Mouse (Mus musculus) B cell, adult 2 months (primary cell): ENCODE data around the gene Stk40.

Experiments
- DNase-seq, 2 experiments: peaks; one replicate each; pipeline ENCODE4 v3.0.0; 2022

Stk40 gene

GRCm38 (mm10) chr4:126099365-126099764, 4.4 kb upstream of the Stk40 start:
- DNase-seq: no peak

- no peak for DNase-seq
Measured at GRCm38 (mm10) chr4:126100764-126101163, 3.0 kb upstream of the Stk40 start.

DNA sequence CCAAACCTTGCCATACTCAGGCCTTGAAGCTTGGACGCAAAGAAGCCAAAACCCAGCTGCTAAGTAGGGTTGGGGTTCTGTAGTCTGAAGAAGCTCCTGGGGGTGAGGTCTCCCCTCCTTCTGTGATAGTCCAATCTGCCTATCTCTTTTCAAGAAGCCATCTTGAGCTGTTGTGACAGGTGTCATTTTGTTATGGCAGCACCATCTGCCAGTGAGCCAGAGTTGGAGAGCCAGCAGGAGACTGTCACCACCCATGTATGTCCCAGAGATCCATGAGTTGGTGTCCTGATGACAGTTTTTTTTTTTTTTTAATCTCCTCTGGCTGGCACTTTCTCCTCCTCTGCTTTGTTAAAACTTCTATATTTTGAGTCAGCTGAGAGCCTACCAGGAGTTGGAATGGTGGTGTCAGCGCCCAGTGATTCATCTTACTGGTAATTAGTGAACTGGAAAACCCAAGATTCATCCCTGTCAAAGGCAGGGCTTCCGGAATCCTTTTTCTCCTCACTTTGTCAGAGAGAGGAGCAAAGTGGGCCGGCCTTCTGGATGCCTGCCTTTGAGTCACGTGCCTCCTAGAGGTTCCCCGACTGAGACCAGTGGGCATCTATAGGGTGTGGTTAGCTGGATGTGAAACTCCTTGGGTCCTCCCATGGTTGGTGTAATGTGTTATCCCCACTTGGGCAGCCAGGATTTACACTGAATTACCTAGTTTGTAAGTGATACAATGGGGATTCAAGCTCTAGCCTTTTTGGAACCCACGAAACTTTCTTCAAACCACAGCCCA, 1.5 kb upstream of the Stk40 start:
- DNase-seq: no peak

GRCm38 (mm10) chr4:126103057-126103581, 638 bp upstream of the Stk40 start:
- DNase-seq: peak; percentile 43 to 51

- DNase-seq: peak; percentile 58 to 63
Measured at GRCm38 (mm10) chr4:126104261-126105075, 711 bp downstream of the Stk40 start.

DNA sequence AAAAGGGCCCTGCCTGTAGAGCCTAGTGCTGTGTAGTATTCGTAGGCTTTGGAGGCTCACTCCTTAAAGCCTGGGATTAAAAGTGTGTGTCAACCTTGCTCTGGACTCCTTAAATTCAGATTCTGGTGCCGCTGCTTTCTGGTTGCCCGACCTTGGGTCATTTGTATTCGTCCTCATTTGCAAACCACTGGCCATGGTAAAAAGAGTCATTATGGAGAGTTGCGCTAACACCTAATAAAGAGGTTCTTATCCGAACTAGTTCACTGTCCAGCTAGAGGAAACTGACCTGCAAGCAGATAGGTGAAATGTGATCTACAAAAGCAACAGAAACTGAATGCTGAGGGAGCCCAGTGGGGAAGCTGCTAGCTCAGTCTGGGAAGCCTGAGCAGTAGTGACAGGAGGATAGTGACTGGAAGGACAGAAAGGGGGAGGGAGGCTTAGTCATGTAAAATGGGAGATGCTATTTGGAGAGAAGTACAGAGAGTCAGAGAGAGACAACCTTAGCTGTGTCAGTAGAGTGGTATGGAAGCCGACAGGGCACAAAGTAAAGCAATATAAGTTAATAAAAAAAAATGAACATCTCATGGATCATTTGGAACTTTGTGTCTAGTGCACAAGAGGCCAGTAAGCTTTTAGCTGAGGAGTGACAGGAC, 1.5 kb downstream of the Stk40 start:
- DNase-seq: no peak

DNA sequence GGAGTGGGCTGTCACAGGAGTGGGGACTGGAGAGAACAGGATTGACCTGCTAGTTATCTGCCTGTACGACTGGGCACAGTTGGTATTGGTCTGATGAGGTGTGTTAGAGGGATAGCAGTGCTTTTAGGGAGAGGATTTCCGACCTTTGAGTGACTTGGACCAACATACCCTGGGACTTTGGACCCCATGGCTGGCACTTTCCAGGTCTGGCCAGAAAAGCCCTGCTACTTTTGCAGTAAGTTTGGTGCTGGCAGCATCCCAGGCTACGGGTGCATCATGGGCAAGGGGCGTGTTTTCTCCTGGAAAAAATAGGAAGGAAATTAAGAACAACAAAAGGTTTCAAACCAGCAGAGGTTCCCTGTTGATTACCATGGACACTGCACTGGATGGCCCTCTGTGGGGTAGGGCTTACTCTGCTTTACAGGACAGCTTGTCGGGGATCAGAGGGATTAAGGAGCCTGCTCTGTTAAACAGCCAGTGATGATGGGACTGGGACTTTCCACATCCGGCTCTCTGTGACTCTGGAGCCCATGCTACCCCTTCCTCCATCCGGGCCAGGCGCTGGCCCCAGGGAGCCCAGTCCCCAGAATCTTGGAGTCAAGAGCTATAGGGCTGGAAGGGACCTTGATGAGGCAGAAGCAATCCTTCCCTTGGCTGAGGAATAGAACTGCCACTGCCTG, 4.4 kb downstream of the Stk40 start:
- DNase-seq: no peak

- peak in 1 of 2 experiments; percentile 6 for DNase-seq
Measured at GRCm38 (mm10) chr4:126109613-126110373, 6.0 kb downstream of the Stk40 start.

DNA sequence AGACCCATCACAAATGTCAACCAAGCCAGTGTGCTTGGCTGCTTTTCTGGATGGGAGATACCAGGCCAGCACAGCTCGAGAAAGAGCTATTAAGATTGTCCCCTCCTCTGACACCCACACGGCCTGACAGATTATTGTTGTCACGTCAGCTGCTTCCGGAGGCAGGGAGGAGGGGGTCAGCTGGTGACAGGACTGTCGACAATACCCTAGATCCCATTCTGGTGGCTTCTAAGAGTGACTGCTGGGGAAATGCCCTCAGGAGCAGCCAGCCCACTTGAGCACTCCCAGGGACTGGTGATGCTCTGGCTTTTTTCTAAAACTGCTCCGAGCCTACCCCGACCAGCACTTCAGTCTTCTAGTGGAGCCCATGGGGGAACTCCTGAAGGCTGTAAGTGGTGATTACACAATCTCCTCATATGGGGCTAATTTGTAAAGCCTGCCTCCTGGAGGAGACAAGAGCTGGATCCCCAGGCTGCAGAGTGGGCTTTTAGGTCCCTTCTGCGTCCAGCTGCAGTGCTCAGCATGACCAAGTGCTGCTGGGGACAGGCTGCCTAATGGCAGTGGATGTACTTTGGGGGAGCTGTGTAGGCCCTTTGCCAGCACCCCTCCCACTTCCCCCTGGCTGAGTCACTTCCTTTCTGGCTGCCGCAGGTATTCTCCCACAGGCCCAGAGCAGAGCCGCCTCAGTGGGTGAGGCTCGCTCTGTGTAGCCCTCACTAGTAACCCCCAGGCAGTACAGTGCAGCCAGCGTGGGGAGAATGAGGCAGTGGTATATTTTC, 6.8 kb downstream of the Stk40 start:
- DNase-seq: peak; percentile 84 to 88

- no peak for DNase-seq
Measured at GRCm38 (mm10) chr4:126111153-126111549, 7.4 kb downstream of the Stk40 start.

- no peak for DNase-seq
Measured at GRCm38 (mm10) chr4:126113243-126113642, 9.5 kb downstream of the Stk40 start.

DNA sequence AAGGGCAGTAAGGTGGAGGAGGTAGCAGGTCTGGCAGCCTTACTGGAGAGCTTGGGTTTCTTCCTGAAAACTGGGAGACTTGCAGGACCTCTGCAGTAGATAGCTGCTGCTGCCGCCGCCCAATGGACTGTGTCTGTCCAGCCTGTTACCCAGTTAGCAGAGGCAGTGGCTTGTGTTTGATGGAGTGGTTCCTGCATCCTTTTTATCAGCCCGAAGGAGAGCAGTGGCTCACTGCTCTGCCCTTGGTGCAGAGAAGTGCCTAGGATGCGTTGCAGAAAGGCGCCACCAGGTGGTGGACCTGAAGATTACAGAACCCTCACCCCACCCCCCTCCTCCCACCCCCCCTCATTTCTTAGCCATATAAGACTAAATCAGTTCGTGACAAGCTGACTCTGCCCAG, 10.2 kb downstream of the Stk40 start:
- DNase-seq: peak; percentile 83 to 84

GRCm38 (mm10) chr4:126115411-126115810, 11.7 kb downstream of the Stk40 start:
- DNase-seq: no peak

DNA sequence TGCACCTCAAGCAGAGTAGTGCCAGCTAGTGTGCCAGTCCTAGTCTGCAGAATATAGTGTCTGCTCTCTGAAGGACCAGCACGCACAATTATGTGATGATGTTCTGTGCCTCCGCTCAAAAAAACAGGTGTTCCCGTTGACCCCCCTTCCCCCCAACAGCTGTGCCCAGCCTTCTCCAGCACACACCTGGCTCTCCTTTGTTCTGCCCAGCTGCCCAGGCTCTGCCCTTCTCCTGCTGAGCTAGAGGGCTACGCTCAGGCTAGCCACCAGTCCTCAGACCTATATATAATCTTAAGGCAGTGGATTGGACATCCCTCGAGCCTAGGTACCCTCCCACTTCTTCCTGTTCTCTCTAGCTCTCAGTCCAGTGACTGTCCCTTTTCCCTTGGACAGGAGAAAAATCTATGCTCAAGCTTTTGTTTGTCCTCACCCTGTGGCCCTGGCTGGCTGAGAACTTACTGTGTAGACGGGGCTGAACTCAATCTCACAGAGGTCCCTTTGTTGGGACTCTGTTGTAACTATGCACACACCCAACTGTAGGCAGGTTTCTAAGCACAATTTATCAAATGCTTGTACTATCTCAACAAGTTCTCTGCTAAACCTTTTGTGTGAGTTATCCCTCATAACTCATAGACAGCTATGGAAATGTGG, 12.2 kb downstream of the Stk40 start:
- DNase-seq: no peak

GRCm38 (mm10) chr4:126117116-126117515, 13.4 kb downstream of the Stk40 start:
- DNase-seq: no peak

GRCm38 (mm10) chr4:126118651-126119050, 14.9 kb downstream of the Stk40 start:
- DNase-seq: no peak

DNA sequence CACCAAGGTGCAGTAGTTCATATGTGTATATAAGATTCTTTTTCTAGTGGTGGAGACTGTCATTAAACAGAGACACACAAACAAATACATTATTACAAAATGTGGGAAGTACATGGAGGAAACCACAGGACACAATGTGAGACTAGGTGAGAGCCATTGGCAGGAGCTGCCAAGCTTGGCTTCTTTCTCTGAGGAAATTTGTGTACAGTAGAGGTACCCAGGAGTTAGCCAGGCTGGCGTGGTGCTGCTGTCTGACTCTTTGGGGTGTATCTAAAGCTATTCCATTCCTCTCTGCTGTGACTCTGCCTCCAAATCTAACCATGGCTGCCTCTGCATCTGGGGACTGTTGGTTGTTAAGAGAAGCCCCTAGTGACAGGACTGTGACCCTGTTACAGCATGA, 15.3 kb downstream of the Stk40 start:
- DNase-seq: no peak

DNA sequence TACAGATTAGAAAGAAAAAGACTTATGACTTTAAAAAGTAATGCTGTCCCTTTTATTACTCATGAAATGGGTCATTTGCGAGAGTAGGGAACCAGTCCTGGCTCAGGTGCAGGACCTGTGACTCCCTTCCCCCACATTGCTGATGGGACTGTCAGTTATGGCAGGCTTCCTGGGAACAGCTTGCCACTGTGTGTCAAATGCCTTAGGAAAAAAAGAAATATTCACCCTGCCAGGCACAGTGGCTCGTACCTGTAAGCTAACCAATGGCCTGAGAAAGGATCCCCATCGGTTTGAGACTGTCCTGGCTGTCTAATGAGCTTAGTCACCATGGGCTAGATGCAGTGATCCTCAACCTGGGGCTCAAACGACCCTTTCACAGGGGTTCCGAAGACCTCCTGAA, 16.3 kb downstream of the Stk40 start:
- DNase-seq: no peak

- no peak for DNase-seq
Measured at GRCm38 (mm10) chr4:126120506-126120905, 16.7 kb downstream of the Stk40 start.

GRCm38 (mm10) chr4:126123309-126124040, 19.7 kb downstream of the Stk40 start:
- DNase-seq: no peak
